Mouse (Mus musculus) E14TG2a.4 (cell line): ENCODE results near the gene Fbxo28.
"Not testable (repeated sequence)": the region's sequence is repeated elsewhere in the genome, so short reads cannot be mapped to it uniquely, and the experiment has no call there.

Source experiments
- H3K27me3 ChIP-seq: 2 replicates; pipeline ENCODE4 v1.6.1; 2014; ENCODE audit warnings: low read length, control low read depth; ENCODE audit not compliant: insufficient read depth
- H3K36me3 ChIP-seq: 2 replicates; pipeline ENCODE4 v1.6.1; 2014; ENCODE audit warnings: low read length, control low read depth; ENCODE audit not compliant: insufficient read depth
- H3K4me1 ChIP-seq: replicated peaks from 2 replicates; pipeline ENCODE4 v1.6.1; 2014; ENCODE audit warnings: low read depth, low read length, control low read depth
- H3K4me3 ChIP-seq: replicated peaks from 2 replicates; pipeline ENCODE4 v1.5.1; 2014; ENCODE audit warnings: mild to moderate bottlenecking, low read length
- H3K9me3 ChIP-seq: 2 replicates; pipeline ENCODE4 v1.6.1; 2014; ENCODE audit warnings: low read length, control low read depth
- CTCF ChIP-seq: conservative IDR thresholded peaks from 2 replicates; pipeline ENCODE4 v1.5.1; 2014; ENCODE audit warnings: low read length
- NANOG ChIP-seq: IDR thresholded peaks from 2 replicates; pipeline ENCODE4 v1.6.1; 2014; ENCODE audit warnings: borderline replicate concordance, low read length, mixed read lengths
- POU5F1 ChIP-seq: IDR thresholded peaks from 2 replicates; pipeline ENCODE4 v1.6.1; 2014; ENCODE audit warnings: low read length, borderline replicate concordance

The Fbxo28 gene

DNA sequence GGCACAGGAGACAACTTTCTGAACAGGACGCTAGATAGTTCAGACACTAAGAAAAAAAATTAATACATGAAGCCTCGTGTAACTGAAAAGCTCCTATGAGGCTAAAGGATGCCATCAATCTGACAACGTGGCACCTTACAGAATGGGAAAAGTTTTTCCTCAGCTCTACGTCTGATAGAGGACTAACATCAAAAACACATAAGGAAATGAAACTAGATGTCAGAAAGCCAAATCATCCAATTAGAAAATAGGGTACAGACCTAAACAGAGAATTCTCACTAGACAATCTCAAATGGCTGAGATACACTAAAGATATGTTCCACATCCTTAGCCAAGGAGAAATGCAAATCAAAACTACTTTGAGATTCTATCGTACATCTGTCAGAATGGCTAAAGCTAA is 32.0 kb downstream of the Fbxo28 start:
- TF ChIP-seq POU5F1 (no peak), NANOG (no peak), CTCF (no peak)
- peaks cover 8% of the 10 kb centered on the region; the same call in 1 of the 2 replicates for H3K4me1 ChIP-seq
- no peaks in the 10 kb centered on the region for H3K27me3 ChIP-seq
- H3K4me3 ChIP-seq, result no peak overlapping the region
- H3K36me3 ChIP-seq, result peaks cover 23% of the 10 kb centered on the region
- peaks cover 11% of the 10 kb centered on the region for H3K9me3 ChIP-seq

DNA sequence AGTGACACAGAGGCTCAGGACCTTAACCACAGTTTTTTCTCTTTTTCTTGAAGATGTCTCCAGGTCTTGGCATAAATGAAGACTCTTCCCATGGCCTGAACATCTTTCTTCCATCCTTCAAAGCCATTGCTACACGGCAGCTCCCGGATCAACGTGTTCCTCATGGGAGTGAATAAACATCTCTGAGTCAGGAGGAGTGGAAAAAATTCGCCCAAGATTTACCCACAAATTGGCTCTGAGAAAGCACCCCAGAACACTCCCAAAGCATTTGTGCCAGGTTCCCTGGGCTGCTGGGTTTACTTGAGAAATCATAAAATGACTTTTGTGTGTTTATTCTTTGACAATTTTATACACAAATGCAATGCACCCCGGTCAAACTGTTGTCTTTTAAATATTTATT is 38.5 kb downstream of the Fbxo28 start:
- Histone ChIP-seq H3K4me3 (no peak overlapping the region), H3K36me3 (no peaks in the 10 kb centered on the region), H3K4me1 (peaks cover 3% of the 10 kb centered on the region), H3K27me3 (no peaks in the 10 kb centered on the region), H3K9me3 (peaks cover 13% of the 10 kb centered on the region)
- TF ChIP-seq POU5F1 (no peak), NANOG (no peak), CTCF (no peak)

DNA sequence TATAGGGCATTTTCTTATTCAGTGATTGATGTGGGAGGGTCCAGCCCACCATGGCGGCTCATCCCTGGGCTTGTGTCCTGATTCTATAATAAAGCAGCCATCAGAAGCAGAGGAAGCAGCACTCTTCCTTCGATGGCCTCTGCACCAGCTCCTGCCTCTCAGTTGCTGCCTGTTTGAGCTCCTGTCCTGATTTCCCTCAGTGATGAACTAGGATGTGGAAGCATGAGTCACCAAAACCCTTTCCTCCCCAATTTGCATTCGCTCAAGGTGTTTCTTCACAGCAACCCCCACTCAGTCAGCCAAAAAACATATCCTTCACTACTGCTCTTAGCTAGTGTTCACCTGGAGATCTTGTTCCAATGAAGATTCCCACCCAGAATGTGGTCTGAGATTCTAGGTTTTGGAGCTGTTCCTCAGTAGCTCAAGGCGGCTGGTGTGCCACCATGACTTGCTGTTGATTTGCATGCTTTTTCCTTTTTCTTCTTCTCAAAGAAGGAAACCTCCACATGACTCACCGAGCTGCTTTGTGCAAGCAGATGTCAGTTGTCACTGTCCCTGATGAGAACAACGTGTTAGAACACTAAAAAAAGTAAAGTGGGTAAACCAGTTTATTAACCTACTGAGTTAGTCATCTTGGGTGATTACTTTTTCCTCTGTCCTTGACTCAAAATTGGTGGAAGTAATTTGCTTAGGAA is 39.1 kb downstream of the Fbxo28 start:
- Histone ChIP-seq H3K27me3 (no peaks in the 10 kb centered on the region), H3K4me1 (peaks cover 7% of the 10 kb centered on the region), H3K4me3 (no peak overlapping the region), H3K36me3 (no peaks in the 10 kb centered on the region), H3K9me3 (peaks cover 15% of the 10 kb centered on the region)
- no peak for TF ChIP-seq POU5F1
- no peak for TF ChIP-seq NANOG
- TF ChIP-seq CTCF, result no peak

DNA sequence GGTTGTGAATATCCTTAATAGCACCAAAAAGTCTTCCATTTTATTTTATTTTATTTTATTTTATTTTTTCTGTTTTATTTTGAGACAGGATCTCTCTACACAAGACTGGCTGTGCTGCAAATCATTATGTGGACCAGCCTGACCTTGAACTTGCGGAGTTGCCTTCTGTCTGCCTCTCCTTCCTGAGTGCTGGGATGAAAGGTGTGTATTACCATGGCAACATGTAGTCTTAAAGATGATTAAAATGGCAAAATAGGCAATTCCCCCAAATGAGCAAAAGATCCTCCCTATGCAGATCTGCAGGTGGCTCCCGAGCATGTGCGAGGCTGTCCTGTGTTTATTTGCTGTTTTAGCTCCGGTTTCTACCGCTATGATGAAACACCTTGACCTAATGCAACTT is 43.6 kb downstream of the Fbxo28 start:
- H3K4me1 ChIP-seq, result peaks cover 29% of the 10 kb centered on the region
- peaks cover 17% of the 10 kb centered on the region for H3K9me3 ChIP-seq
- no peaks in the 10 kb centered on the region for H3K27me3 ChIP-seq
- no peak for TF ChIP-seq CTCF
- no peak overlapping the region for H3K4me3 ChIP-seq
- H3K36me3 ChIP-seq, result no peaks in the 10 kb centered on the region

DNA sequence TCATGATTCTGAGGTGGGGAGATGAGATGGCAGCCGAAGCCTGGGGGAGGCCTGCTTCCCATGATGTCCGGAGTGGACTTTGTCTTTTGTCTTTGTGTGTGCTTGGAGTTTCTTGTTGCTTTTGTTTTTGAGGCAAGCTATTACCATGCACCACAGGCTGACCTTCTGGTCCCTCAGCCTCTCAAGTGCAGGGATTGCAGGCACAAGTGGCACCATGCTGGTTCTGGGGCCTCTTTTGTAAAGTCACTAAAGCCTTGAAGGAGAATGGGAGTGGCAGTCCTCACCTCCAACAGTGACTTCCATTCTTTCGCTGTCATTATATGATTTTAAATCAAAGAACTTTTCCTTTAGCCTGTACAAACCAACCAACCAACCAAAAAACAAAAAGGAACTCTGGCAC is 44.2 kb downstream of the Fbxo28 start:
- TF ChIP-seq CTCF, result no peak
- peak; percentile 59; the same call in 1 of the 2 replicates for TF ChIP-seq NANOG
- H3K9me3 ChIP-seq, result peaks cover 17% of the 10 kb centered on the region
- no peaks in the 10 kb centered on the region for H3K36me3 ChIP-seq
- no peak overlapping the region for H3K4me3 ChIP-seq
- peaks cover 29% of the 10 kb centered on the region for H3K4me1 ChIP-seq
- H3K27me3 ChIP-seq, result no peaks in the 10 kb centered on the region

DNA sequence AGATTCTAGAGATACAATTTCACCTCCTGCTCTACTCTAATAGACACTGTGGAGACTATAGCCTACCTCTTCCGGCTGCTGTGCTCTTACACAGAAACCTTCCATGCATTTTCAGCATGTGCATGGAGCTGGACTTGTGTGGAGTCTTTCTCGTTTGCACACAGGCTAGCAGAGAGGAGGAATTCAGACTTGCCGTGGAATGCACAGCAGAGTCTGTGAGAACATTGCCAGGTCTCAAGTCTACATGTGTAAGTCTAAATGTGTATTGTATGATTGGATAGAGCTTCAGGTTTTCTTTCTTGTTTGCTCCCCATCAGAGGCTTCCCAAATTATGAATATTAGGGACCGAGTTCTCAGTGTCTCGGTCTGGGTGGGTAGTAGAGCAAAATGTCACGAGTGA is 44.6 kb downstream of the Fbxo28 start:
- no peaks in the 10 kb centered on the region for H3K36me3 ChIP-seq
- H3K27me3 ChIP-seq, result no peaks in the 10 kb centered on the region
- H3K4me3 ChIP-seq, result no peak overlapping the region
- H3K4me1 ChIP-seq, result peaks cover 29% of the 10 kb centered on the region
- peaks cover 17% of the 10 kb centered on the region for H3K9me3 ChIP-seq
- TF ChIP-seq CTCF, result no peak
- no peak for TF ChIP-seq POU5F1
- TF ChIP-seq NANOG, result no peak

DNA sequence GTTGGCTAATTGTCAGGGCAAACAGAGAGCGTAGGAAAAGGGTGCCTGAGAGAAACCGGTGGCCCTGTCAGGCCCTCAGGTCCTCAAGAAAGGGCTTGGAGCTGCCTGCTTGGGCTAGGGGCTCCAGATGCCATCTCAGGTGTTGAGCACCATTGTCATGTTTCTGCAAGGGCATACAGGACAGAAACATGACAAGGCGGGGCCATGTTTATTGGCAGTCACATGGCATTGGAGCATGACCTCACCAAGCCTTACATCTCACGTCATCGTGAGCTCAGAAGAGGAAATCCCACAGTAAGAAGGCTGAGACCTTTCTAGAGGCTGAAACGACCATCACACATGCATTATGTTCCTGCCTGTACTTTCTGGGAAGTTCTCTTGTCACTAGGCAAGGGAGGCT is 45.3 kb downstream of the Fbxo28 start:
- Histone ChIP-seq H3K4me1 (peaks cover 29% of the 10 kb centered on the region), H3K36me3 (no peaks in the 10 kb centered on the region), H3K4me3 (no peak overlapping the region), H3K27me3 (no peaks in the 10 kb centered on the region), H3K9me3 (peaks cover 16% of the 10 kb centered on the region)
- TF ChIP-seq NANOG (no peak), CTCF (no peak), POU5F1 (no peak)

DNA sequence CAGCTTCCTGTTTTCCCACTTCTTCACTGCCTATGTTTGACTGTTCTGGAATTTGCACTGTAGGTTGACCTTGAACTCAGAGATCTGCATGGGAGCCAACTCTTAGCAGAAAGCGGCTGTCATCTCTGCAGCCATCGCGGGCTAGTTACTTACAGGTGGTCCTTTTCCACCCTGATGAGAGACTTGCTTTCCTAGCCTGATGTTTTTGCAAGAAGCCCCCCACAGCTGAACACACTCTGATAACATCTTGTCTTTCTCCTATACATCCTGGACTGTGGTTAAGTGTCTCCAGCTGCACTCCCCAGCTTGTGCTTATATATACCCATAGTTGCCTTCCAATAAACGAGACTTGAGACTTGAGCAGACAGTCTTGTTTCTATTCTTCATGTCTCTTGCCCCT is 49.1 kb downstream of the Fbxo28 start:
- Histone ChIP-seq H3K27me3 (no peaks in the 10 kb centered on the region), H3K4me3 (no peak overlapping the region), H3K36me3 (no peaks in the 10 kb centered on the region), H3K9me3 (0 out of 2 replicates have a peak, but pooled peaks cover 2% of the 10 kb centered on the region), H3K4me1 (peaks cover 49% of the 10 kb centered on the region)
- TF ChIP-seq NANOG, result no peak
- TF ChIP-seq POU5F1, result no peak

DNA sequence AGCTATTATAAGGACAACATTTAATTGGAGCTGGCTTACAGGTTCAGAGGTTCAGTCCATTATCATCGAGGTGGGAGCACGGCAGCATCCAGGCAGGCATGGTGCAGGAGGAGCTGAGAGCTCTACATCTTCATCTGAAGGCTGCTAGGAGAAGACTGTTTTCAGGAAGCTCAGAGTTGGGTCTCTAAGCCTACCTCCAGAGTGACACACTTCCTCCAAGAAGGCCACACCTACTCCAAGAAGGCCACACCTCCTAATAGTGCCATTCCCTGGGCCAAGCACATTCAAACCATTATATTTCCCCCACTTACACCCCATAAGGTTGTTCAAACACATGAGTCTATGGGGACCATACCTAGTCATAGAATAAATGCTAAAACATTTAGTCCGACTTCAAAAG is 50.7 kb downstream of the Fbxo28 start:
- peaks cover 43% of the 10 kb centered on the region for H3K4me1 ChIP-seq
- H3K9me3 ChIP-seq, H3K4me3 ChIP-seq, H3K27me3 ChIP-seq, H3K36me3 ChIP-seq: not testable (repeated sequence)
